Mouse (Mus musculus) spleen, postnatal 4 days (tissue): ENCODE measurements around the gene Ndufv1.
A peak's percentile ranks its signal among the peaks of the same experiment; 100 is the strongest.

Source experiments
- DNase-seq, 2 experiments: peaks; one replicate each; pipeline ENCODE4 v3.0.0; 2022; ENCODE audit warnings: low spot score in 2 of 2

The Ndufv1 gene

DNA sequence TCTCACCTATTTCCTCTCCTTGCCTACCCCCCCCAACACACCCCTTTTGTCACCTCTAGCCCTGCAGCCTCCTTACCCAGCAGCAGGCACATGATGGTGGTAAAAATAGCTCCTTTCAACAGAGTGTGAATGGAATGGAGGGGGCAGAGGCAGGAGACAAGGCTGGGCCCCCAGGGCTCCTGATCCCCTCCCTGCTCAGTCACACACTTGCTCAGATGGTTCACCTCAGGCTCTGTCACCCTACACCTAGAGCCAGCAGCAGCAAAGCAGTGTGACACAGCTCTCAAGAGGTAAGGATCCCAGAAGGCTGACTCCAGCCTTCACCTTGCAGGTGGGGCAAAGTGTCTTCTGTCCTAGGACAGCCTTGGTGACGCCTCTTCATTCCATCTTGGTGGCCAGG is 9.5 kb downstream of the Ndufv1 start, which contains the start of gene Doc2g:
Doc2g (plus strand) TSS at position 202 of the 400 bp plus-strand sequence.
- no peak for DNase-seq

GRCm38 (mm10) chr19:4001752-4002151 is 10.9 kb downstream of the Ndufv1 start:
- peak in 1 of 2 experiments; percentile 64 for DNase-seq

DNA sequence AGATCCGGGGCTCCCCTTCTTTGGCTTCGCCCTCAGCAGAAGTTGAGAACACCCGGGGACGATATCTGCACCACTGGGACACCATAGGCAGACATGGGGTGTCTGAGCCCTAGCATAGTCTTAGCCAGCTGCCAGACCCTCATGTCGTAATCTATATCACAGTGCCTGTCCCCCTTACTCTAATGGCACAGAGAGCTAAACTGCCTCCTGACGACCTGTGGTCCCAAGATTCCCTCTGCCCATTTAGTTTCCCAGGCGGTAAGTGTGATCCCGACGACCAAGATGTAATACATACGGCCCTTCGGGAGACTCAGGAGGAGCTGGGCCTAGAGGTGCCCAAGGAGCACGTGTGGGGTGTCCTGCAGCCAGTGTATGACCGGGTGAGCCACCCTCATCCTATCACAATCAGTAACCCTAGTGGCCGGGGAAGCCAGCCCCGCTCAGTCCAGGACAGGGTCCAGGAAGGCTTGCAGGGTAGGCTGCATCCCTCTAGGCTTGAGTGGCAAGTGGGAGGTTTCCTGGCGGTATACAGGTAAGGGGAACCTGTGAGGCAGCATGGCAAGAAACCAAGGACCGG is 11.6 kb downstream of the Ndufv1 start:
- DNase-seq, result peak in 1 of 2 experiments; percentile 67

- peak; percentile 96 for DNase-seq
Measured at GRCm38 (mm10) chr19:4000119-4000900, 12.3 kb downstream of the Ndufv1 start, which contains the start of the genes Nudt8 and Gm49405. Gene Nudt8, plus strand, starts transcription at chr19:4000580. Gene Gm49405, plus strand, starts transcription at chr19:4000626.

DNA sequence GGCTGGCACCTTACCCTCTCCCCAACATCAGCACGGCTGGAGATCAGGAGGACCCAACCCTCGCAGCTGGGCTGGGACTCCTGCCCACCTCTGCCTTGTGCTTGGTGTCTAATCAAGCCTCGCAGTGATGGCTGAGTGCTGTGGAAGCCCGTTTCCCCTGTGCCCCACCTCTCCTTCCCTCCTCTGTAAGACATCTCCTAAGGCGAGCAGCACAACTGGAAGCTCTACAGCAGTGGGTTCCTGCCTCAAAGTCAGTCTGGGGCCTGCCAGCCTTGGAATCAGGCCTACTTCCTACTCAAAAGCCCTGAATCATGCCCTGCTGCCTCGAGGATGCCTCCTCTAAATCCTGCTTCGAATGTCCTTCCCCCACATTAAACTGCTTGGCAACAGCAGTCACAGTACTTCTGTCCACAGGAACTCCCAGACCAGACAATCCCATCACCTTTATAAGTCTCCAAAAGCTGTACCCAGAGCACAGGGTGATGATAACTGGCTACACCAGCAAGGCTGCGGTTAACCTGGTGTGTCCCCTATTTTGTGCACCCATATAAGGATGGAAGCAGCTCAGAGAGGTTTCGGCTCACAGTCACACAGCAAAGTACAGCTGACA is 13.4 kb downstream of the Ndufv1 start:
- no peak for DNase-seq

DNA sequence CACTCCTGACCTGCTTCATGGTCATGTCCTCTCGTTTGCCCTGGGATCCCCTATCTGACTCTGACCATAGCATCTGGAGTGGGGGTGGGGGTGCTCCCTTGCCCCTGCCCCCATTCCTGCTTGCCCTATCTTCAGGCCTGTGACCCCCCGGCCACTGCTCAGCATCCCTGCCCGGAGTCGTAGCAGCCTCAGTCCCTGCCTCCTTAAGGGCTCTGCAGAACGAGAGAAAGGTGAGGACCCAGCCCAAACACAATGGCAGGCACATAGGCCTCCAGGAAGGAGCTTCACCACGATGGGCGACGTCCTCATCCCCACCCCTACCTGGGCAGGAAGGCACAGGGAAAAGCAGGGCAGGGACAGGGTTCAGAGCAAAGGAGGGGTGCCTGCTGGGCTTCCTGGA is 14.3 kb downstream of the Ndufv1 start:
- no peak for DNase-seq

GRCm38 (mm10) chr19:3997231-3997630 is 15.4 kb downstream of the Ndufv1 start:
- DNase-seq, result no peak

- no peak for DNase-seq
Measured at GRCm38 (mm10) chr19:3996747-3997146, 15.9 kb downstream of the Ndufv1 start.

GRCm38 (mm10) chr19:3996106-3996505 is 16.5 kb downstream of the Ndufv1 start:
- DNase-seq, result no peak

GRCm38 (mm10) chr19:3995505-3995904 is 17.1 kb downstream of the Ndufv1 start:
- DNase-seq, result no peak

DNA sequence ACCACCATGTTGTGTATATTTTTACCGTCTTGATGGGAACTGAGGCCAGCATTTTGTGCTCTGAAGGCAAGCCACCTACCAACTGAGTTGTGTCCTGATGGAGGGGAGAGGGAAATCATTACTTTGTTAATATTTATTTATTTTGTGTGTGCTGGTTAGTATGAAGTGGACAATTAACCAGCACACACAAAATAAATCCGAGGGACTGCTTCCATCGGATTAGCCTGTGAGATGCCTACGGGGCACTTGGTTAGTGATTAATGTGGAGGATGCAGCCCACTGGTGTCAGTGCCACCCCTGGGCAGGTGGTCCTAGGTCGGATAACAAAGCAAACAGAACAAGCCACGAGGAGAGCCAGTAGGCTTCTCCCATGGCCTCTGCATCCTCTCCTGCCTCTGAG is 17.7 kb downstream of the Ndufv1 start:
- DNase-seq, result no peak

GRCm38 (mm10) chr19:3992416-3992815 is 20.2 kb downstream of the Ndufv1 start, which contains the start of gene Tbx10:
Gene Tbx10, plus strand, starts transcription at chr19:3992752.
- DNase-seq, result no peak

DNA sequence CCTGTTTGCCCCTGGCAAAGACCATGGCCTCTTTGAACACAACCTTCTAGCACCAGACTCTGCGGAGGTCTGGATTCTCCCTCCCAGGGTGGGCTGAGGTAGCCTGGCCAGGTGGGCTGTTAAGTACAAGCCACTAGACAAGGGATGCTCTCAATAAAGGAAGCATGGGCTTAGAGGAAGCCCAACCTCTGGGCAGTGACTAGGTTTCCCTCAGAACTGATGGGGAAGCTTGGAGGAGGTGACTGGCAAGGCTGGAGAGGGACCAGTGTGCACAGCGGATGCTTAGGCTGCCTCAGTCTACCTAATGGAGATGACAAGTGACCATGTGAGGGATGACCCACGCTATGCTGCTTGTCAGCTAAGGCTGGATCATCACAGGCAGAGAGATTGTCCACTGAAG is 20.6 kb downstream of the Ndufv1 start:
- no peak for DNase-seq

DNA sequence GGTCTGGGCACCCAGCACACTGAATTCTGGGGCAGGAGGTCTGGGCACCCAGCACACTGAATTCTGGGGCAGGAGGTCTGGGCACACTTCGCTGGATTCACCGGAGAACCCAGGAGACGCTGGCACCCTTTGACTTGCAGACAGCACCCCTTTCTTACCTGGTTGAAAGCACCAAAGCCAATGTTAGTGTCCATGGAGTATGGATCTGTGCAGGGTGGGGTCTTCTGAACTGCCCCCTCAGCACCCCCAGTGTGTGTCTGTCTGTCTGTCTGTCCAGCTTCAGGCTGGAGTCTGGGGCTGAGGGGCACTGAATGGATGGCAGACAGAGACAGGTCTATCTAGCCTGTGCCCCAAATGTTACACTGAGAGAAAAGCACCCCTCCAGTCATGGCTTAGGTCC is 21.0 kb downstream of the Ndufv1 start:
- no peak for DNase-seq

DNA sequence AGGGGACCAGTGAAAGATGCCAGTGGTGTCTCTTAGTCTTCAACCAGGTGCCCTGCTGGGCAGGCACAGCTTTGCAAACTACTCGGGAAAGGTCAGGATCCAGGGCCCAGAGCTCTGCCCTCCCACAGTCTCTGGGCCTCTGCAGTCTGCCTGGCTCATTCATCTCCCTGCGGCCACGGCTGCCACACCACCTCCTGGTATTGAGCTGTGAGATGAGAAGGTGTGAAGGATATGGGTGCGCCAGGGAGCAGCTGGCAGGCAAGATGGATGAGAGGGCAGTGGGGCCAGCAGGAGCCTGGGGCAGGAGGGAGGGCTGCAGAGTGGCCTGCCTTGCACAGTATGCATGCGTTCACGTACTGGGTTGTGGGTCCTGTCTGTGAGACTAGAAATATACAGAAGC is 21.8 kb downstream of the Ndufv1 start:
- no peak for DNase-seq

DNA sequence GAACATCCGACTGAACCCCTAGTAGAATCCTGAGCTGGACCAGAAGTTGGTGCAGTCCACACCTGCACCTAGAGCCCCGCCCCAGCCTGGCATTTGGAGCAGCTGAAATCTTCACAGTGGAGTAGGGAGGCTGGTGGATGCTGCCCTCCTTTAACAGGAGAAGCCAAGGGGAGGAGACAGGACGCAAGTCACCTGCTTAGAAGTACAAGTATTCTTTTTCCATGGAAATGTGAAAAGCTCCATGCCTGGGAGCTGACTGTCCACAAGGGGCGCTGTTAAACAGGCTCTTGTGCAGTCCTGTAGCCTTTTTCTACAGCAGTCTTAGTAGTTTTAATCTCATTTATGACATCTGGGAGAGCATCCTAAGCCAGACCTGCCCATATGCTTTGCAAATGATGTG is 23.9 kb downstream of the Ndufv1 start:
- no peak for DNase-seq

GRCm38 (mm10) chr19:3988066-3988465 is 24.5 kb downstream of the Ndufv1 start:
- no peak for DNase-seq

GRCm38 (mm10) chr19:3986334-3986733 is 26.3 kb downstream of the Ndufv1 start, which contains the start of gene Acy3:
Gene Acy3, plus strand, starts transcription at chr19:3986570.
- peak in 1 of 2 experiments; percentile 57 for DNase-seq

- no peak for DNase-seq
Measured at GRCm38 (mm10) chr19:3985261-3985681, 27.3 kb downstream of the Ndufv1 start.

DNA sequence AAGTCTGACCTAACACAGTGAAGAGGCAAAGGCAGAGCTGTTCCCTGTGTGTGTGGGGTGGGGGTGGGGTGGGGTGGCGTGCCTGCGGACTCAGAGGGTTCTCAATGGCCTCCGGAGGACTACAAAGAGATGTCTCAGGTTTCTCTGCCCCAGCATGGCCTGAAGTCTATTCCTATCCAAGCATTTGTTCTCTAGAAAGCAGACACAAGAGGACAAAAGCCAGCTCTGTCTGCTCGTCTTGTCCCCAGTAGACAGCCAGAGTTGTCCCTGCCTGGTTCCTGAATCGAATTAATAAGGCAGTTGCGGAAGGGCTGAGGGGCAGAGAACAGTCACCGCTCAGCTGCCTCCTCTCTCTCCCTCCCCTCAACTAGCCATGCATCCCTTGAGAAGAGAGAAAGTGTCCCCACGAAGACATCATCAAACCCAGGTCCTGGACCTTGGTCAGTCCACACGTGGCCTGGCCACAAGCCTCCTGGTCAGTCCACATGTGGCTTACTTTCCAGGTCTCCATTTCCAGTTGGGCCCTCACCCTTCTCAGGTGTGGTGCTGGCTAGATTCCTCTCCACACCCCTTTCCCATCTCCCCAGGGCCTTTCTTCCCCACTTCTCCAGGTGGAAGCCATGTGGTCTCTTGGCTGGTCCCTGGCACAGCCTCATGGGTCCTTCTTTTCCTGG is 28.9 kb downstream of the Ndufv1 start:
- DNase-seq, result no peak

- DNase-seq, result no peak
Measured at GRCm38 (mm10) chr19:3980917-3981316, 31.7 kb downstream of the Ndufv1 start.

DNA sequence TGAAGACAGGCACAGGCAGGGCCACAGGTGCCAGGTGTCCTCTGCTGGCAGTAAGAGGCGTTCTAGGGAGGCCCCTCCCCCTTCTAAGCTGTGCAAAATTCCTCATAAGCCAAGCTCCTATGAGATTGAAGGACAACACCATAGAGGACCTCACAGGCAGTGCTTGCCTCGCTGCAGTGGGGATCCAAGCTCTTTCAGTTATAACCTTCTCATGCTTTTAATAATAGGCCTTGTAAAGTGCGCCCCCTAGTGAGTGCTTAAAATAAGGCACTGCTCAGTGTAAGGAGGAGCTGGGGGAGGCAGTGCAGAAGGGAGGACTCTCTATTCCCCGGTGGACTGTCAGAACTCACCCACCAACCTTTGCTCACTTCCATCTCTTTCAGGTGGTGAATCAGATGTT is 32.3 kb downstream of the Ndufv1 start:
- peak; percentile 76 to 90 for DNase-seq
